Mouse (Mus musculus) CH12.LX (cell line): ENCODE measurements around the gene Mettl7a2. TPM values are rescaled to one million over a fixed set of nuclear protein-coding genes. Genes with fewer than 3 reads are reported as not detected.
A peak's percentile ranks its signal among the peaks of the same experiment; 100 is the strongest.
"Not testable (repeated sequence)": the region's sequence is repeated elsewhere in the genome, so short reads cannot be mapped to it uniquely, and the experiment has no call there.

ENCODE experiments used
- DNase-seq: peaks from one replicate; pipeline ENCODE4 v3.0.0-alpha.2; 2013; ENCODE audit errors: extremely low read depth
- H3K27ac ChIP-seq: 2 replicates; pipeline ENCODE4 v1.5.1; 2012; ENCODE audit warnings: low read depth, mild to moderate bottlenecking, control low read depth, moderate library complexity; ENCODE audit not compliant: insufficient read depth
- H3K27me3 ChIP-seq: replicated peaks from 2 replicates; pipeline ENCODE3; 2012; ENCODE audit warnings: inconsistent platforms
- H3K36me3 ChIP-seq, 2 experiments: replicated peaks in 1 of 2; 2 replicates each; pipeline versions ENCODE3 to v1.6.1; 2012; ENCODE audit warnings: inconsistent platforms in 1 of 2, low read length in 1 of 2, mild to moderate bottlenecking in 1 of 2, mixed read lengths in 1 of 2, moderate library complexity in 1 of 2; ENCODE audit not compliant: control insufficient read depth in 1 of 2, insufficient read depth in 1 of 2
- H3K4me1 ChIP-seq, 2 experiments: 2 replicates each; pipeline ENCODE4 v1.6.1; 2012; ENCODE audit warnings: inconsistent platforms in 1 of 2, moderate library complexity in 1 of 2; ENCODE audit not compliant: insufficient read depth in 2 of 2, control insufficient read depth in 1 of 2
- H3K4me2 ChIP-seq: 2 replicates; pipeline ENCODE4 v1.6.1; 2012; ENCODE audit warnings: low read depth, mild to moderate bottlenecking, control low read depth; ENCODE audit not compliant: poor library complexity, insufficient read depth, severe bottlenecking
- H3K4me3 ChIP-seq, 3 experiments: fragments of 150-350 bp in 1 of 3; sonication (generic) in 1 of 3; replicated peaks in 1 of 3; 2 replicates each; pipeline versions ENCODE3 to v1.5.1; 2011 to 2012; ENCODE audit warnings: low read depth in 2 of 3, low read length in 2 of 3, mild to moderate bottlenecking in 2 of 3, moderate library complexity in 2 of 3, control low read depth in 1 of 3, improper control_type of control experiment in 1 of 3, inconsistent platforms in 1 of 3, mixed read lengths in 1 of 3; ENCODE audit not compliant: poor library complexity in 1 of 3
- H3K79me2 ChIP-seq: replicated peaks from 2 replicates; pipeline ENCODE4 v1.6.1; 2012; ENCODE audit warnings: mild to moderate bottlenecking, moderate library complexity; ENCODE audit not compliant: control insufficient read depth, poor library complexity, insufficient read depth, severe bottlenecking; ENCODE audit errors: extremely low read depth
- H3K9ac ChIP-seq: 2 replicates; pipeline ENCODE4 v1.6.1; 2012; ENCODE audit warnings: low read depth, mild to moderate bottlenecking, control low read depth, moderate library complexity; ENCODE audit not compliant: insufficient read depth
- H3K9me3 ChIP-seq: replicated peaks from 2 replicates; pipeline ENCODE3; 2012; ENCODE audit warnings: low read length, inconsistent platforms, mixed read lengths
- CTCF ChIP-seq, 2 experiments: IDR thresholded peaks in 1 of 2; conservative IDR thresholded peaks in 1 of 2; 2 replicates each; pipeline ENCODE4 v1.5.1; 2011 to 2012; ENCODE audit warnings: low read depth in 2 of 2, low read length in 2 of 2, improper control_type of control experiment in 1 of 2, inconsistent platforms in 1 of 2, mild to moderate bottlenecking in 1 of 2, moderate library complexity in 1 of 2
- ETS1 ChIP-seq: conservative IDR thresholded peaks from 2 replicates; pipeline ENCODE4 v1.6.1; 2012; ENCODE audit warnings: low read depth, mild to moderate bottlenecking, inconsistent platforms, low read length, improper control_type of control experiment, moderate library complexity
- JUND ChIP-seq: conservative IDR thresholded peaks from 2 replicates; pipeline ENCODE4 v1.6.1; 2011; ENCODE audit warnings: low read depth, low read length, improper control_type of control experiment
- MXI1 ChIP-seq: IDR thresholded peaks from 2 replicates; pipeline ENCODE4 v1.6.1; 2011; ENCODE audit warnings: mild to moderate bottlenecking, low read depth, low read length, improper control_type of control experiment
- MYC ChIP-seq: IDR thresholded peaks from 2 replicates; pipeline ENCODE4 v1.6.1; 2011; ENCODE audit warnings: low read depth, mild to moderate bottlenecking, improper control_type of control experiment, low read length
- NELFE ChIP-seq: IDR thresholded peaks from 2 replicates; pipeline ENCODE4 v1.6.1; 2011; ENCODE audit warnings: low read depth, low read length, improper control_type of control experiment
- RAD21 ChIP-seq: IDR thresholded peaks from 2 replicates; pipeline ENCODE4 v1.6.1; 2011; ENCODE audit warnings: low read depth, mild to moderate bottlenecking, low read length, improper control_type of control experiment, moderate library complexity
- SMC3 ChIP-seq: IDR thresholded peaks from 2 replicates; pipeline ENCODE4 v1.6.1; 2011; ENCODE audit warnings: low read depth, low read length, improper control_type of control experiment
- ZC3H11A ChIP-seq: IDR thresholded peaks from 2 replicates; pipeline ENCODE4 v1.6.1; 2012; ENCODE audit warnings: low read depth, mild to moderate bottlenecking, inconsistent platforms, low read length, improper control_type of control experiment
- ZKSCAN1 ChIP-seq: IDR thresholded peaks from 2 replicates; pipeline ENCODE4 v1.6.1; 2012; ENCODE audit warnings: low read depth, inconsistent platforms, low read length, improper control_type of control experiment, borderline replicate concordance
- dilution Hi-C: fragments of 300-500 bp; cut with MboI; formaldehyde crosslinking; loops from 2 replicates; pipeline ENCODE4 v1.14.3; 2020; ENCODE audit warnings: low sequenced_read_pairs; ENCODE audit not compliant: extremely low pct_unique_long_range_greater_than_20kb, extremely low pct_ligation_motif_present
- in situ Hi-C: fragments of 300-500 bp; cut with MboI; formaldehyde crosslinking; loops from 3 replicates; pipeline ENCODE4 v1.14.3; 2019; ENCODE audit warnings: low sequenced_read_pairs, low pct_ligation_motif_present, low pct_unique_long_range_greater_than_20kb, mixed read lengths
- polyA plus RNA-seq: library from polyadenylated mRNA; unstranded; fragments of >175 nt; gene quantifications from 2 replicates; pipeline ENCODE4 v1.2.1, GENCODE M21; 2012; ENCODE audit warnings: low read depth; ENCODE audit not compliant: insufficient read length
- total RNA-seq, 2 experiments: library from RNA; depleted of rRNA; stranded (reverse); fragments of 300-350 nt in 1 of 2; fragments of >200 nt in 1 of 2; gene quantifications; 2 replicates each; pipeline ENCODE4 v1.2.3; 2012 to 2014

Mettl7a2 gene
- total and polyA plus RNA-seq, 3 experiments, result not detected

DNA sequence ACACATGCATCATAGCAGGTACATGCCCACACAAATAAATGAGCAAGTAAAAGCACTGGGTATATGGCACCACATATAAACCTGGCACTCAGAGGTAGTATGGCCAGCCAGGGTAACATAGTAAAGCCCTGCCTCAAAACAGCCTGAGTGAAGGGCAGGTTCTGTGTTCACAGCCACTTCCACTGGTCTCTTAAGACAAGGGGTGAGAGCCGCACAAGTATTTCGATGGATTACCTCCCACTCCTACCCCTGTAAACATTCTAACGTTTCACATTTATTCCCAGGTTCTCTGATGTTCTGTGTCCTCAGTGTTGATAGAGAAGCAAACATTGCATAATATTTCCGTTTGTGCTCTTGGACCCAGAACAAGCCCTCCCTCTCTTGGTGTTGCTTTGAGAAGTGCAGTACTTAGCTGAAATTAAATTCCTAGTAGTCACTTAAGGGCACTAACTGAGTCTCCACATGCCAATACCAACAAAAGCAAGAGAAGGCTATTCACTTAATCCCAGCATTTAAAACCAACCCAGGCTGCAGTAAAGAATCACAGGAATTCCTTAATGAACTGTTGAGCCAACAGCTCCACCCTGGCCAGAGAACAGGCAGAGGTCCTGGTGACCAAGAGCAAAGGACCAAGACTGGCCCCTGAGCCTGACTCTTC, 34.9 kb upstream of the Mettl7a2 start:
- H3K36me3 ChIP-seq, H3K9me3 ChIP-seq, H3K4me2 ChIP-seq, H3K79me2 ChIP-seq, H3K4me3 ChIP-seq, DNase-seq, dilution Hi-C loops, H3K9ac ChIP-seq, H3K27me3 ChIP-seq, H3K27ac ChIP-seq, H3K4me1 ChIP-seq: not testable (repeated sequence)
- in situ Hi-C loops, result loop anchor here (5.0 kb wide), 1 partner anchor 296 kb away; no protein-coding TSS in a partner anchor

DNA sequence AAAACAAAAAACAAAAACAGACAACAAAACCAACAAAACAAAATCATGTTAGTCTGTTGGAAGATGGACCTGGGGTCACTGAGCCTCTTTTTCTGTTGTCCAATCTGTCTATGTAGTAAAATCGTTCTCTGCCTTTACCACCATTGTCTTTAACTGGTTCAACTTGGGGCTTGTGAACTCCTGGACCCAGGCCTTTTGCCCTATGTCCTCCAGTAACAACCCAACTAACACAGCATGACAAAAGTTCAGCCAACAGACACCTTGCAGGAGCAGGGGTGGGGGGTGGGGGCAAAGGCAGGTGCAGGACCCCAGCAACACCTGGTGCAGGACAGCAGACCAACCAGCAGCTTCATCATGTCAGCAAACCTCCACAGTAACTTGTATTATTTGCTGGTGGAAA, 33.1 kb upstream of the Mettl7a2 start:
- no peaks in the 10 kb centered on the region for H3K4me1 ChIP-seq
- no peak for DNase-seq
- in situ Hi-C loops (loop anchor here (5.0 to 10.0 kb wide), 2 partner anchors 55 to 298 kb away; no protein-coding TSS in a partner anchor), dilution Hi-C loops (no loop called here)
- H3K27me3 ChIP-seq, result no peaks in the 10 kb centered on the region
- H3K27ac ChIP-seq, result no peak overlapping the region
- H3K36me3 ChIP-seq, result no peaks in the 10 kb centered on the region
- H3K4me3 ChIP-seq, result no peak overlapping the region
- H3K9ac ChIP-seq, result no peak overlapping the region
- no peaks in the 10 kb centered on the region for H3K79me2 ChIP-seq
- TF ChIP-seq ETS1, result no peak
- H3K9me3 ChIP-seq, result no peaks in the 10 kb centered on the region
- no peak overlapping the region for H3K4me2 ChIP-seq

- no peak for TF ChIP-seq NELFE
- TF ChIP-seq, all 38 proteins: peak for 0
- H3K9ac ChIP-seq, result no peak overlapping the region
- in situ Hi-C loops (loop anchor here (10.0 kb wide), 1 partner anchor 56 kb away; no protein-coding TSS in a partner anchor), dilution Hi-C loops (no loop called here)
- H3K9me3 ChIP-seq, result no peaks in the 10 kb centered on the region
- H3K4me1 ChIP-seq, result no peaks in the 10 kb centered on the region
- no peak overlapping the region for H3K4me2 ChIP-seq
- no peak overlapping the region for H3K27ac ChIP-seq
- H3K27me3 ChIP-seq, result no peaks in the 10 kb centered on the region
- DNase-seq, result no peak
- H3K79me2 ChIP-seq, result no peaks in the 10 kb centered on the region
- H3K36me3 ChIP-seq, result no peaks in the 10 kb centered on the region
- H3K4me3 ChIP-seq, result no peak overlapping the region
Measured at GRCm38 (mm10) chr15:100320295-100320905, 32.6 kb upstream of the Mettl7a2 start.

- no peaks in the 10 kb centered on the region for H3K4me1 ChIP-seq
- no peaks in the 10 kb centered on the region for H3K9me3 ChIP-seq
- no peak overlapping the region for H3K4me3 ChIP-seq
- H3K4me2 ChIP-seq, result no peak overlapping the region
- in situ Hi-C loops, result loop anchor here (10.0 kb wide), 1 partner anchor 56 kb away; no protein-coding TSS in a partner anchor
- no peak overlapping the region for H3K27ac ChIP-seq
- H3K27me3 ChIP-seq, result no peaks in the 10 kb centered on the region
- dilution Hi-C loops, result no loop called here
- peak; percentile 38 for DNase-seq
- no peaks in the 10 kb centered on the region for H3K36me3 ChIP-seq
- no peak overlapping the region for H3K9ac ChIP-seq
- TF ChIP-seq MXI1 (0 out of 2 replicates have a peak, but pooled peaks have one; percentile 26), RAD21 (peak; percentile 80), CTCF (conservative IDR thresholded peaks at IDR 0.05 in 1 of 2, IDR thresholded peaks at IDR 0.05 in 1 of 2; ENCODE audit: low read depth in 2 of 2, low read length in 2 of 2) (peak; percentile 33 to 85; a peak in 3 of 4 replicates), ZKSCAN1 (no peak), JUND (no peak), ZC3H11A (peak; percentile 10; the same call in 1 of the 2 replicates), MYC (peak; percentile 36; the same call in 1 of the 2 replicates), SMC3 (peak; percentile 78)
- H3K79me2 ChIP-seq, result no peaks in the 10 kb centered on the region
Measured at GRCm38 (mm10) chr15:100321134-100321533, 31.9 kb upstream of the Mettl7a2 start.
